In the genomic region with DNA sequence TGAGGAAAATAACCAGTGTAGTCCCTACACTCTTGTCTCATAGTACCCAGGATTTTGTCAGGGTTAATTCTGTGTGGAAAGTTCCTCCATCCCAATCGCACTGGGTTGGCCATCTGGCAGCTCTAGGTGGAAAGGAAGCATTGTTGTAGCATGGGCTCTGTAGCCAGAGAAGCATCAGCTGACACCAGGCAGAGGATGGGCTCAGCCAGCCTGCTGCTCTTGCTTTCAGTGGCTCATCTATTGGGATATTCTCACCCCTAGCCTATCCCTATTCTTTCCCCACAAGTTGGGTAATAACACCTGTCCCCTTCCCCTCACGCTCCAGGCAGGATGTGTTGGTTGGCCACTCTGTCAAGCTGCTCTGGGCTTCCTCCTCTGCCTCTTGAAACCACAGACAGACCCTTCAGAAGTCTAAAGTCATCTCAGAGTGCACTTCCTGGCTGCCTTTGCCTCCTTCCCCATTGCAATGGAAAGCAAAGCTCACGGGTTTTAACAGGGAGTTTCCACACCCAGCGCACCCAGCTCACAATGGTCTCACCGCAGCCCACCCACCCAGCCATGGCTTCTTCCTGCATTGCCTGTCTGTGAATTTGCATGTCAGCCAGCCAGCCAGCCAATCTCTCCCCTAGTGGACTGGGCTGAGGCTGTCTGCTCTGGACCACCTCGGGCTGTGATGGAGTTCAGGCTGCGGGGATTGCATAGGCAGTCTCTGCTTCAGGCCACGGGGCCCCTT, we compare ENCODE assay signal across 8 mouse cellular contexts. TPM values are rescaled to one million over a fixed set of nuclear protein-coding genes. Genes with fewer than 3 reads are reported as not detected.
DNase-seq lines count a peak whose midpoint lies in the region; ATAC-seq and TF ChIP-seq lines count a peak whose summit lies in the region.
"Had no signal": no experiment of that assay in that cellular context is flagged by ENCODE, and none has a peak within 500 bp of the region (broad histone marks: within the 10 kb centered on the region; RNA-seq: fewer than 3 reads in every experiment).

No protein-coding gene starts in this region.

- peak; percentile 49 to 55 for DNase-seq in left cerebral cortex, adult 9 months (ENCODE audit: low spot score in 2 of 2)
- DNase-seq in left cerebral cortex, adult 18-20 months (ENCODE audit: low spot score in 2 of 2): no peak
- DNase-seq in brain, embryonic 14.5 days (ENCODE audit: low read depth): peak; percentile 35
- peak; percentile 46 to 75 for DNase-seq in monocyte, adult 2 months (ENCODE audit: low read depth in 1 of 2, low spot score in 2 of 2)
- no peak for DNase-seq in gastrocnemius, postnatal 14 days
- DNase-seq in kidney, adult 18-20 months: no peak

- no peak for TF ChIP-seq CTCF in brain, embryonic 14.5 days (IDR thresholded peaks at IDR 0.05; ENCODE audit: borderline replicate concordance, extremely low read depth, insufficient read depth, insufficient read length)

- no peak for TF ChIP-seq POLR2A in brain, embryonic 14.5 days (IDR thresholded peaks at IDR 0.05; ENCODE audit: borderline replicate concordance, extremely low read depth, insufficient read depth, insufficient read length, poor library complexity, severe bottlenecking)

- ATAC-seq in granulocyte monocyte progenitor cell, adult 5-6 weeks (replicated peaks; ENCODE audit: poor library complexity, severe bottlenecking): peak; percentile 81

- intact Hi-C loops in gastrocnemius, postnatal 14 days (cut with DNase I; ENCODE audit: low total_unique reads): no loop called here

RNA-seq across cellular contexts. Expression of a gene that starts 15.0 kb away (rescaled TPM):
- 10 to 100 TPM; 26.6 to 28.4 TPM for total RNA-seq in left cerebral cortex, adult 18-20 months (2021)
- polyA plus RNA-seq in brain, embryonic 14.5 days (2012; rRNA removed): 4.4 and 6.4 TPM in 2 replicates
- total RNA-seq in granulocyte monocyte progenitor cell, adult 5-6 weeks (2014; fragmentation: Nextera tagmentation): 8.9 and 10.5 TPM in 2 replicates
- 10.5 and 11.3 TPM in 2 replicates for total RNA-seq in granulocyte monocyte progenitor cell, adult 5-6 weeks (2017)
- 1 to 10 TPM in 1 of 2 experiments, under 1 TPM in 1; 0.91 to 1.9 TPM for total RNA-seq in gastrocnemius, postnatal 14 days (2021)

RNA-seq across cellular contexts. Expression of a gene that starts 31.3 kb away (rescaled TPM):
- under 1 TPM; 0.07 to 0.12 TPM for total RNA-seq in left cerebral cortex, adult 18-20 months (2021)
- 0.01 TPM in 1 of 2 replicates, not detected in the other for polyA plus RNA-seq in brain, embryonic 14.5 days (2012; rRNA removed)
- not detected in 2 replicates for total RNA-seq in granulocyte monocyte progenitor cell, adult 5-6 weeks (2014; fragmentation: Nextera tagmentation)
- total RNA-seq in granulocyte monocyte progenitor cell, adult 5-6 weeks (2017): not detected in 2 replicates
- 100 to 1,000 TPM in 1 of 2 experiments, 10 to 100 TPM in 1; 47.9 to 100 TPM for total RNA-seq in gastrocnemius, postnatal 14 days (2021)

RNA-seq across cellular contexts. Expression of a gene that starts 37.2 kb away (rescaled TPM):
- not detected for total RNA-seq in left cerebral cortex, adult 18-20 months (2021)
- polyA plus RNA-seq in brain, embryonic 14.5 days (2012; rRNA removed): 0.08 and 0.19 TPM in 2 replicates
- not detected in 2 replicates for total RNA-seq in granulocyte monocyte progenitor cell, adult 5-6 weeks (2014; fragmentation: Nextera tagmentation)
- total RNA-seq in granulocyte monocyte progenitor cell, adult 5-6 weeks (2017): not detected in 2 replicates
- not detected for total RNA-seq in gastrocnemius, postnatal 14 days (2021)
- total RNA-seq: layer of hippocampus, adult 18-20 months had no signal

RNA-seq across cellular contexts. Expression of a gene that starts 55.5 kb away (rescaled TPM):
- total RNA-seq in left cerebral cortex, adult 18-20 months (2021): 10 to 100 TPM; 26.0 to 26.5 TPM
- 29.0 and 30.3 TPM in 2 replicates for polyA plus RNA-seq in brain, embryonic 14.5 days (2012; rRNA removed)
- total RNA-seq in granulocyte monocyte progenitor cell, adult 5-6 weeks (2014; fragmentation: Nextera tagmentation): 10.7 and 14.5 TPM in 2 replicates
- total RNA-seq in granulocyte monocyte progenitor cell, adult 5-6 weeks (2017): 11.5 and 15.1 TPM in 2 replicates
- total RNA-seq in gastrocnemius, postnatal 14 days (2021): 1 to 10 TPM; 9.2 to 9.5 TPM

Comparison
In these comparisons a context has a peak if more than half of its experiments do, and no peak if none do; other contexts are left out.
1. DNase-seq: peak in left cerebral cortex, adult 9 months (2 of 2), brain, embryonic 14.5 days (single experiment) and monocyte, adult 2 months (2 of 2); none in left cerebral cortex, adult 18-20 months (0 of 2), gastrocnemius, postnatal 14 days (single experiment) and kidney, adult 18-20 months (single experiment).
2. RNA of a gene that starts 31.3 kb away (total RNA-seq): 47.9 to 100 TPM in gastrocnemius, postnatal 14 days; 0.07 to 0.12 TPM in left cerebral cortex, adult 18-20 months and not detected in granulocyte monocyte progenitor cell, adult 5-6 weeks; every median in the first group is over 10 times any median in the second.